Mouse (Mus musculus) cerebellum, adult 11 months (tissue): ENCODE measurements around the gene Tprn.

Experiments
- DNase-seq: peaks from one replicate; pipeline ENCODE4 v3.0.0; 2022

Gene Tprn

GRCm38 (mm10) chr2:25262291-25262767 is at the start of gene Tprn:
Gene Tprn, plus strand, starts transcription at chr2:25262618.
- peak; percentile 95 for DNase-seq

- DNase-seq = no peak
Observed at GRCm38 (mm10) chr2:25213266-25213865, 49.1 kb upstream of the Tprn start.

DNA sequence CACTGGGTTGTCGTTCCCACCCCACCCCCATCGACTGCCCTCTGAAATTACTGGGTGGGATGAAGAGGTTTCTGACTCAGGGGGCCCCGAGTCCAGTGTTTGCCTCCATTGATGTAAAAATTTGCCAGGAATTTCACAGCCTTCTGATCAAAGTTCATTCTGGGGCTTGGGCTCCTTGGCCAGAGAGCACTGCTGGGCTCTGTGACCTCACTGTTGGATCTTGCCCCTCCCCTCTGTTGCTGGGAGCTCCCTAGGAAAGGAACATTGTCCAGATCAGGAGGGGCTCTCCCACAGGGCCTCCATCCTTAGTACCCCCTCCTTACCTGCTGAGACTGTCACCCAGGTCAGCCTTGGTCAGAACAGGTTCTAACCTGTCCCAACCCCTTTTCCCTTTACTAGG is 48.0 kb upstream of the Tprn start, which contains the start of gene Stpg3:
Gene Stpg3, minus strand, starts transcription at position 194 of the 400 bp plus-strand sequence.
- DNase-seq = no peak

GRCm38 (mm10) chr2:25217666-25218065 is 44.8 kb upstream of the Tprn start:
- no peak for DNase-seq

GRCm38 (mm10) chr2:25218445-25218844 is 44.0 kb upstream of the Tprn start, which contains the start of gene Fam166a:
Gene Fam166a, plus strand, starts transcription at chr2:25218745.
- no peak for DNase-seq

DNA sequence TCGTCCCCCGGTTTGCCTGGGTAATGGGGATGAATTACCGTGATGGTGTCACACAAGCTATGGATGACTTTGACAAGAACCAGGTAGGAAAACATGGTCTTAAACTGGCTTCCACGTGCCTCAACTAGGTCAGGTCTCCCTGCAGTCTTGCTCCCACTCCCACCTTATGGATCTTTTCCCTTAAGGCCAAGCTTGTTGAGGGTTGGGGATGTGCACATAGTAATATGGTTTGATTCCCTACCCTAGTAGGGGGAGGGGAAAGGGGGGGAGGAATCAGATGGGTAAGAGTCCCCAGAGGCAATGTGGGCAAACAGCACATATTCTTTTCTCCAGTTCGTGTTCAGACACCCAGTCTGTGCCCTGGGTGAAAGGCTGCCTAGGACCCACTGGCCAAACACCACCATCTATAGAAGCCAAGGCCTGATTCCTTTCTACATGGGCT is 41.1 kb upstream of the Tprn start:
- no peak for DNase-seq

- no peak for DNase-seq
Observed at GRCm38 (mm10) chr2:25223681-25224491, 38.5 kb upstream of the Tprn start.

GRCm38 (mm10) chr2:25224492-25224765 is 38.0 kb upstream of the Tprn start, which contains the start of gene Tubb4b:
Gene Tubb4b, minus strand, starts transcription at chr2:25224702.
- no peak for DNase-seq

- DNase-seq = peak; percentile 99
Observed at GRCm38 (mm10) chr2:25224766-25225752, 37.4 kb upstream of the Tprn start.

- no peak for DNase-seq
Observed at GRCm38 (mm10) chr2:25225811-25226379, 36.5 kb upstream of the Tprn start.

GRCm38 (mm10) chr2:25226864-25227263 is 35.6 kb upstream of the Tprn start:
- DNase-seq = peak; percentile 48

- DNase-seq = no peak
Observed at GRCm38 (mm10) chr2:25227406-25227805, 35.0 kb upstream of the Tprn start.

GRCm38 (mm10) chr2:25228431-25228889 is 34.0 kb upstream of the Tprn start:
- DNase-seq = peak; percentile 86

GRCm38 (mm10) chr2:25228995-25229530 is 33.4 kb upstream of the Tprn start:
- DNase-seq = no peak

GRCm38 (mm10) chr2:25229582-25229981 is 32.8 kb upstream of the Tprn start:
- no peak for DNase-seq

DNA sequence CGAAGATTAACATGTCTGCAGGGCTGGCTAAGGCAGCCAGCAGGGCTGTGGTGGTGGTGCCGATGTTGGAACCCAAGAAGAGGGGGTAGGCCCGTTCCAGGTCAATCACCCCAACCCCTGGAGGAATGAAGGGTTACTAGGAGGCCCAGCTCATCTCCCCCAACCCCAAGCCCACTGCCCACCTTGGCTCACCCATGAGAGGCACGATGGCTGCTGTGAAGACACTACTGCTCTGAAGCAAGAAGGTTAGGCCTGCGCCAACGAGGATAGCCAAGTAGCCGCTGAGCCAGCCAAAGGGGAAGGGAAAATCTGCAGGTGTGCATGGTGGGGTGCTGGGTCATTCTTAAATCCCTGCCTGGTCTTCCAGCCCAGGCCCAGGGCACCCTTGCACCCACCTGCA is 31.8 kb upstream of the Tprn start:
- DNase-seq = no peak

- no peak for DNase-seq
Observed at GRCm38 (mm10) chr2:25231038-25231437, 31.4 kb upstream of the Tprn start.

GRCm38 (mm10) chr2:25233421-25233820 is 29.0 kb upstream of the Tprn start:
- DNase-seq = no peak

DNA sequence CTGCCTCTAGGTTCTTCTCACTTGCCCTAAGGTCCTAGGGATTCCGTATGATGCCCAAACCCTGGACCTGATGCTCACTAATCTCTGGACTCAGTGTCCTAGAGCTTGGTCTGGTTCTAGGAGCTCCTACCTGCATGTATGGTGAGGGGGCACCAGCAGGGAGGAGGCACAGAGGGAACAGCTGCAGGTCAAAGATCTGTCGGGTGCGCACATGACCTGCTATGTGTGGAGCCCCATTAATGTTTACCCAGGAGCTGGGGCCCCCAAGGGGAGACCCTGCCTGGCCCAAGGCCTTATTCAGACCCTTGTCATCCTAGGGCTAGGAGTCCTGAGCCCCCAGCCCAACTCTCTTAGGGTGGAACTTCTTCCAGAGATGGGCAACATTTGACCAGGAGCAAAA is 28.4 kb upstream of the Tprn start, which contains the start of gene Slc34a3:
Gene Slc34a3, minus strand, starts transcription at position 315 of the 400 bp plus-strand sequence.
- no peak for DNase-seq

GRCm38 (mm10) chr2:25234551-25235220 is 27.7 kb upstream of the Tprn start:
- DNase-seq = no peak

- no peak for DNase-seq
Observed at GRCm38 (mm10) chr2:25236614-25237013, 25.8 kb upstream of the Tprn start, which contains the start of gene Rnf224. Gene Rnf224, minus strand, starts transcription at chr2:25236787.
